Mouse (Mus musculus): Measurements from ENCODE around the gene Mrpl28.
"Not testable (repeated sequence)": the region's sequence is repeated elsewhere in the genome, so short reads cannot be mapped to it uniquely, and the experiment has no call there.

Mrpl28 gene

GRCm38 (mm10) chr17:26114461-26114860 is 8.8 kb upstream of the Mrpl28 start:
- in situ Hi-C loops (cut with MboI; ENCODE audit: low pct_unique_long_range_greater_than_20kb in 1 of 2, low sequenced_read_pairs in 2 of 2, unreplicated experiment in 1 of 2), result not testable (repeated sequence)

- in situ Hi-C loops (cut with MboI; ENCODE audit: low pct_unique_long_range_greater_than_20kb in 1 of 2, low sequenced_read_pairs in 2 of 2, unreplicated experiment in 1 of 2), result no loop called here
Measured at GRCm38 (mm10) chr17:26115205-26115898, 7.9 kb upstream of the Mrpl28 start.

- in situ Hi-C loops (cut with MboI; ENCODE audit: low pct_unique_long_range_greater_than_20kb in 1 of 2, low sequenced_read_pairs in 2 of 2, unreplicated experiment in 1 of 2), result no loop called here
Measured at GRCm38 (mm10) chr17:26115956-26116487, 7.3 kb upstream of the Mrpl28 start.

- in situ Hi-C loops (cut with MboI; ENCODE audit: low pct_unique_long_range_greater_than_20kb in 1 of 2, low sequenced_read_pairs in 2 of 2, unreplicated experiment in 1 of 2), result no loop called here
Measured at GRCm38 (mm10) chr17:26116503-26117258, 6.6 kb upstream of the Mrpl28 start.

GRCm38 (mm10) chr17:26119766-26120710 is 3.3 kb upstream of the Mrpl28 start:
- in situ Hi-C loops (cut with MboI; ENCODE audit: low pct_unique_long_range_greater_than_20kb in 1 of 2, low sequenced_read_pairs in 2 of 2, unreplicated experiment in 1 of 2), result no loop called here

- in situ Hi-C loops (cut with MboI; ENCODE audit: low pct_unique_long_range_greater_than_20kb in 1 of 2, low sequenced_read_pairs in 2 of 2, unreplicated experiment in 1 of 2), result no loop called here
Measured at GRCm38 (mm10) chr17:26122431-26123140, 714 bp upstream of the Mrpl28 start.

- in situ Hi-C loops (cut with MboI; ENCODE audit: low pct_unique_long_range_greater_than_20kb in 1 of 2, low sequenced_read_pairs in 2 of 2, unreplicated experiment in 1 of 2), result no loop called here
Measured at GRCm38 (mm10) chr17:26124560-26124959, 1.3 kb downstream of the Mrpl28 start.

- in situ Hi-C loops (cut with MboI; ENCODE audit: low pct_unique_long_range_greater_than_20kb in 1 of 2, low sequenced_read_pairs in 2 of 2, unreplicated experiment in 1 of 2), result no loop called here
Measured at GRCm38 (mm10) chr17:26125226-26125625, 1.9 kb downstream of the Mrpl28 start.

GRCm38 (mm10) chr17:26131062-26131732 is 7.9 kb downstream of the Mrpl28 start:
- in situ Hi-C loops (cut with MboI; ENCODE audit: low pct_unique_long_range_greater_than_20kb in 1 of 2, low sequenced_read_pairs in 2 of 2, unreplicated experiment in 1 of 2), result no loop called here

- in situ Hi-C loops (cut with MboI; ENCODE audit: low pct_unique_long_range_greater_than_20kb in 1 of 2, low sequenced_read_pairs in 2 of 2, unreplicated experiment in 1 of 2), result no loop called here
Measured at GRCm38 (mm10) chr17:26131856-26132853, 8.9 kb downstream of the Mrpl28 start.

- in situ Hi-C loops (cut with MboI; ENCODE audit: low pct_unique_long_range_greater_than_20kb in 1 of 2, low sequenced_read_pairs in 2 of 2, unreplicated experiment in 1 of 2), result no loop called here
Measured at GRCm38 (mm10) chr17:26137106-26137750, 13.9 kb downstream of the Mrpl28 start.

- in situ Hi-C loops (cut with MboI; ENCODE audit: low pct_unique_long_range_greater_than_20kb in 1 of 2, low sequenced_read_pairs in 2 of 2, unreplicated experiment in 1 of 2), result no loop called here
Measured at GRCm38 (mm10) chr17:26137751-26138130, 14.4 kb downstream of the Mrpl28 start.

- in situ Hi-C loops (cut with MboI; ENCODE audit: low pct_unique_long_range_greater_than_20kb in 1 of 2, low sequenced_read_pairs in 2 of 2, unreplicated experiment in 1 of 2), result no loop called here
Measured at GRCm38 (mm10) chr17:26138239-26138836, 15.0 kb downstream of the Mrpl28 start, which contains the start of gene Axin1. TSS of gene Axin1 (plus strand) at chr17:26138688.

GRCm38 (mm10) chr17:26138901-26139381 is 15.6 kb downstream of the Mrpl28 start:
- in situ Hi-C loops (cut with MboI; ENCODE audit: low pct_unique_long_range_greater_than_20kb in 1 of 2, low sequenced_read_pairs in 2 of 2, unreplicated experiment in 1 of 2), result no loop called here

GRCm38 (mm10) chr17:26142796-26143195 is 19.5 kb downstream of the Mrpl28 start:
- in situ Hi-C loops (cut with MboI; ENCODE audit: low pct_unique_long_range_greater_than_20kb in 1 of 2, low sequenced_read_pairs in 2 of 2, unreplicated experiment in 1 of 2), result no loop called here

- in situ Hi-C loops (cut with MboI; ENCODE audit: low pct_unique_long_range_greater_than_20kb in 1 of 2, low sequenced_read_pairs in 2 of 2, unreplicated experiment in 1 of 2), result no loop called here
Measured at GRCm38 (mm10) chr17:26143386-26143785, 20.1 kb downstream of the Mrpl28 start.

All from mouse embryonic stem cell (cell line).